Mouse (Mus musculus): Measurements from ENCODE around the gene Ptpre.

GRCm38 (mm10) chr7:135696127-135696526 is 158.8 kb downstream of the Ptpre start:
- TF ChIP-seq CTCF (IDR thresholded peaks at IDR 0.05; ENCODE audit: low read depth, low read length): no peak
- TF ChIP-seq POLR2AphosphoS5 (IDR thresholded peaks at IDR 0.05; ENCODE audit: insufficient replicate concordance, low read depth, low read length): no peak; the same call in 1 of the 2 replicates
- no peak for TF ChIP-seq TAL1 (conservative IDR thresholded peaks at IDR 0.05; ENCODE audit: low read depth, low read length)
